Mouse (Mus musculus): ENCODE data around the gene Raver1.
"Not testable (repeated sequence)": the region's sequence is repeated elsewhere in the genome, so short reads cannot be mapped to it uniquely, and the experiment has no call there.

Gene Raver1

DNA sequence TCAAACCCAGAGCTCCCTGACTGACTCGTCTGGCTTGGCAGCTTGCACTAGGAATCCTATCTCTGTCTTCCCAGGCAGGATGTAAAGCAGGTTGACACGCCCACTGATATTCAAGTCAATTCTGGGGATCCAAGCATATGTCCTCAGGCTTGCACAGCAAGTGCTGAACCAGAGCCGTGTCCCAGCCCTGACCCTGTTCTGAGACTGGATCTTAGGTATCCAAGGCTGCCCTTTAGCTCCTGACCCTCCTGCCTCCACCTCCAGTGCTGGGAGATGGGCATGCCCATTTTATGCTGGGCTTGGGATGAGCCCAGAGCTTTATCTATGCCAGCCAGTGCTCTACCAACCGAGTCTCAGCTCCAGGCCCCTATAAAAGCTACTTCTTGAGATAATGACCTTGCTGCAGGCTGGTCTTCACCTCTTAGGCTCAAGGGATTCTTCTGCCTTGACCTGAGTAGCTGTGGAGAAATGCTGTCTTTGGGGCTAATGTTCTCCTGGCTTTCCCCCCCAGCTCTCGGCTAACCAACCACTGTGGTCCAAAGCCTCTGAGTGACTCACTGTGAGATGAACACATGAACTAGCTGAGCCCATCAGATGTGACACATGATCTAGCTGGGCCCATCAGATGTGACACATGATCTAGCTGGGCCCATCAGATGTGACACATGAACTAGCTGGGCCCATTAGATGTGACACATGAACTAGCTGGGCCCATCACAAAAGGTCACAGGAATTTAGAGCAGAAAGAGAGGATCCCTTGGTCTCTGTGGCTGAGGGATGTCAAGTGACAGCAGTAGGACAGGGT lies 14.2 kb upstream of the Raver1 start:
- no peak for DNase-seq (ENCODE audit: extremely low read depth, low read depth, low spot score)

DNA sequence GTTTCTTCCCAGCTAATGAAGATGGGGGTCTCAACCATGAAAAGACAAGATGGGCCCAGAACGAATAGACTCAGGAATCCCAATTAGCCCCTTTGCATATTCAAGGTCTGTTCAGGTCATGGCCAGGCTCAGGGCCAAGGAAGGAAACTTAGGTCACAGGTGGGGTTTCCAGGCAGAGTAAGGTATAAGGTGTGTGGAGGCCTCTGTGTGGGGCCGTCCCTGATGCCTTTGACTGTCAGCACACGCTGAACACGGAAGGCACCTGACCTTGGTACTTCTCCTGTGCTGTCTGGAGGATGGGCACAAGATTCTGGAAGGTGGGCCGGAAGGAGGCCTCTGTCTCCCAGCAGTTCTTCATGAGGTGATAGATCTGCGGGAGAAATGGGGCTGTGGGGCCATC lies 13.0 kb upstream of the Raver1 start:
- no peak for DNase-seq (ENCODE audit: extremely low read depth, low read depth, low spot score)

DNA sequence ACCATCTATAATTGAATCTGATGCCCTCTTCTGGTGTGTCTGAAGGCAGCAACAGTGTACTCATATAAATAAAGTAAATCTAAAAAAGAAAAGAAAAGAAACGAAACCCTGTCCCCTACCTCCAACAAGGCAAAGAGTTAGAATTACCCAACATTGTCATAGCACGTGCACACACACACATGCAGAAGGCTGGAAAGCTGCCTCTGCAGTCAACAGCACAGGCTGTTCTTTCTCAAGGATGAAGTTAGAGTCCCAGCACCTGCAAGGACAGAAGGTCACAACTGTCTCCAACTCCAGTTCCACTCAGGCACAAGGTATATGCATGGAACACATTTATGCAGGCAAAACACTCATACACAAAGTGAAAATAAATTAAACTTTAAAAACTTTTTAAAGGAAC lies 10.3 kb upstream of the Raver1 start:
- DNase-seq (ENCODE audit: extremely low read depth, low read depth, low spot score): no peak

DNA sequence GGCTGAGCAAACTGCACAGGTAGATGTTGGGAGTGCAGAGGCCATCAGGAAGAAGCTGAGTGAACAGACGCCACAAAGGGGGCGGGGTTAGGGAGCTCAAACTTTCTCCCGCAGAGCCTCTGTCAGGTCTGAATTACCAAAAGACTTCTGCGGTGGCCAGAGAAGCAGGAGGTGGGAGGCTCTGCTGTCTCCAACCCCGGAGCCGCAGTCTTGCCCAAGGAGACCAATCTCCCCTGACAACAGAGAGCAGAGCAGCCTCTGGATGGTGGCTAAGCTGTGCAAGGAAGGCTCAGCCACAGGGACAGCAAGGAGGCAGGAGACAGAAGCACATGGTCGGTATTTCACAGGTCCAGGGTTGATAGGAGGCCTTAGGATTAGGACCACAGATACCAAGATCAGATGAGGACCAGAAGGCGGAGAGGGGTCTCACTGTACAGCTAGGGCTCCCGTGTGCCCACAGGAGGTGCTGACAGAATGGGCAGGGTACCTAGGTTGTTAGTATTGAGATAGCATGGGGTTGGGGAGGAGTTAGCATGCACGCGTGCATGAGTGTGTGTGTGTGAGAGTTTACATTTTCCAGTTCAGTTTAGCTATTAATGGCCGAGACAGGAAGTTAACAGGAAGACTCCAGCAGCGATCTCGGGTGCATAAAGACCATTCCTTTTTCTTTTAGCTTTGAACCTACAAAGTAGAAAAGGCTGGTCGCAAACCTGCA lies 8.8 kb upstream of the Raver1 start:
- no peak for DNase-seq (ENCODE audit: extremely low read depth, low read depth, low spot score)

DNA sequence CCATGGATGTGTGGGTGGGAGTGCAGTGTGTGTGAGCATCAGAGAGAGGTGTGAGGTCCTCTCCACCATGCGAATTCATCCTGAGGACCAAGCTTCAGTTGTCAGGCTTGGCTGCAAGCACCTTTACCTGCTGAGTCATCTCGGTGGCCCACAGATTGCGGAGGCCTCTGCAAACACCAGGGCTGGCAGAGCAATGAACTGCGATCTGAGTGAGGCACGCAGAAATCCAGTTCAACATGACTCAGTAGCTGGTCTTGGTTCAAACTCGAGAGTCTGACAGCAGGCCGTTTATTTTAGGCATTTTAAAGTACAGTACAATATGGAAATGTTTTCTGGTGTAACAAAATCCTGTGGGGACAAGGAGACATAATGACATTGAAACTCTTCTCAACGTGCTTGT lies 6.0 kb upstream of the Raver1 start:
- DNase-seq (ENCODE audit: extremely low read depth, low read depth, low spot score): no peak

DNA sequence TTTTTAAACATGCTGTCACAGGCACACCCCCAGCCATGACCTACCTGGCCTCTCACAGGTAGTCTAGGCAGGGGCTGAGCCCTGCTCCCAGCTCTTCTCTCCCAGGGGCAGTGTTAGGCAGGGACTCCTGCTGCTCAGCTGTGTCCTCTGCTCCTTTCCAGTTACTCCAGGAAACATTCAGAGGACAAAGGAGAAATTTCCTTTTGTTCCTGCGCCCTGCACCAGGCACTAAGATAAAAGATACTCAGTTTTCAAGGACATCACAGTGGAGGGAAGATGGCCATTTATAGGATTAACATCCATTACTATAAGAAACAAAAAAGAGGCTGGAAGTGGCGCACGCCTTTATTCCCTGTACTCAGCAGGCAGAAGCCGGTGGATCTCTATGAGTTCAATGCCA lies 4.2 kb upstream of the Raver1 start:
- DNase-seq (ENCODE audit: extremely low read depth, low read depth, low spot score): no peak

DNA sequence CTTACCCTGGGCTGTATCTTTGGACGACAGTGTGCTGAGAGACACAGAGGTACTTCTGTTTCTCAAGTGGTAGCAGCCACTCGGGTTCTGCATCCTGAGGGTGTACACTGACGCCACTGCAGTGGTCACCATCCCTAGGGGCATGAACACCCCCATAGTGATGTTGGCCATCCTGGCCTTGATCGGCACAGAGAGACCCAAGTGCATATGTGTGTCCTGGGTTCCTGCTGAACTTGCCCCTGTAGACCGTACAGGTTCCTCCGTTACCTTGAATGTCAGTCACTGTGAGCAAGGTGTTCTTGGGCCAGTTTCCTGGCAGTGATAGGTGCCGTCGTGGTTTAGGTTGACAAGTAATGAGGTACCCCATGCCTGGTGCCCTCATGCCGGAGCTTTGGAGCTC lies 1.6 kb upstream of the Raver1 start:
- no peak for DNase-seq (ENCODE audit: extremely low read depth, low read depth, low spot score)

DNA sequence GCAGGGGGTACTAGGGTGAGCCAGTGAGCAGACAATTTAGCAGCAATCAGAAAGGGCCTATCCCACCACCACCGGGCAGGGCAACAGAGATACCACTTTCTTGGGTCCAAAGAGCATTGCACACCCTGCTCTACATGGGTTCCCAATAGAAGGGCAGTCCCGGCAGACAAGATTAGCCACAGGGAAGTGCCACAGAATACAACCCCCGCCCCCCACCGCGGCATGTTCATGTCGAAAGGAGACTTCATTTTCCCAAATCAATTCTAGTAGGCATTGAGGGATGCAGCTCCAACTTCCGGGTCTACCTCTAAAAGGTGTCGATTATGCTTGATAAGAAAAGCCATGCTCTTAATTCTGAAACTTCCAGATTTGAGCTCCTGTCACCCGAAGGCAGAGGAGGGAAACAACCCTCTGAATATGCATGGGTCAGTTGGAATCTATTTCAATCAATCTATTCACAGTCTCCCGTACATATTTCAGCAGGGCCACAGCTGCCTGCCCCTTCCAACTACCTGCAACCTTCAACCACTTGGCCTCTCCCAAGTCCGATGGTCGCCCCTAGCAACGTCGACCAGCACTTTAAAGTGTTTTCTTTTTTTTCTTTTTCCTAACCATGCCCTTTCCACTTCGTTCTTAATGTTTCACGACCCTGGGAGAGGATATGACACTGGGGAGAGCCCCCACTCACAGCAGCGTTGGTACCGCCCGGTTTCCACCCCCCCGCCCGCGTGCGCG lies 669 bp downstream of the Raver1 start:
- no peak for DNase-seq (ENCODE audit: extremely low read depth, low read depth, low spot score)

DNA sequence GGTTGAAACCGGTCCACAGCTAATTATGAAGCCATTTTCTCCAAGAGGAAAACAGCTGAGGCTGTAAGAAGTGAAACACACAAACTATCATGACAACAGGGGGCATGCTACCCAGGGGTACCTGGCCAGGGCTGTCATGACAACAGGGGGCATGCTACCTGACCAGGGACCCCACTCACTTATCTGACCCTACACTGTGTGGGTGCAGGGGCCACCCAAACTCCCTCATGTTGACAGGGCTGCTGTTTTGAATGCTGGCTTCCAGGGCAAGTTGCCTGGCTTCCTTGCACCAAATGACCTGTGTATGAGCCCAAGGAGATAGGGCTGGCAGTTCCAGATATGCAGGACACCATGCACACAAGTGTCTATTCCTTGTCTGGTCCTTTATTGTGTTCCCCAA lies 1.3 kb downstream of the Raver1 start:
- no peak for DNase-seq (ENCODE audit: extremely low read depth, low read depth, low spot score)

DNA sequence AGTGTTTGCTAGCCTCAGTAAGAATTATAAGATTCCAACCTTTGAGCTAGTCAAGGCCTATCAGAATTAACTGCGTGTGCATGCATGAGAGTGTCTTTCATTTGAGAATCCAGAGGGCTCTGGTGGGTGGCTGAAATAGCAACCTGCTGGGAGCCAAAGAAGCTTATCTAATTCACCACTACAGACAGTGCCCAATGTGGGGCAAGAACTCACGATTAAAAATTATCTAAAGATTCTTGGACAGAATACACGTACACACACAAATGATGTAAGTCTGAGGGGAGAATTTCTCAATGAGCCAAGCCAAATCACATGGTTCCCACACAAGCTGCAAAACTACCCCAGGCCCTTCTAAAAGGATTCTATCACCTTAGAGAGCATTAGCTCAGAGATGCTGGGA lies 8.5 kb downstream of the Raver1 start:
- no peak for DNase-seq (ENCODE audit: extremely low read depth, low read depth, low spot score)

DNA sequence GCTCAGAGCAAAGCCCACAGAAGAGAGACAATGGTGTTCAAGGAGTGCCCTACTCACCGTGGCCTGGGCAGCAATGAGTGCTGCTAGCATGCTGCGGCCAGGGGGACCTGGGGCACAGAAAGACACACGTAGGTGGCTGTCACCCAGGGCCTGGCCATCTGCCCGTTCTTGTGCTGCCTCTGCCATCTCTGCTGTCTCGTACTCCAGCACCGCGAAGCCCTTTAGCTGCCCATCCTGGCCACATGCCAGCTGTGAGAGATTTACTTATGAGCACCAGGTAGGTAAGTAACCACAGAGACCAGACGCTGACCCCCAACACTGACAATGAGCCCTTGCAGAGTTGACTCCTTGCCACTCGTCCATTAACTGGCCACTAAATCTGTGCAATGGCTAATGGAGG lies 10.7 kb downstream of the Raver1 start:
- DNase-seq (ENCODE audit: extremely low read depth, low read depth, low spot score): no peak

DNA sequence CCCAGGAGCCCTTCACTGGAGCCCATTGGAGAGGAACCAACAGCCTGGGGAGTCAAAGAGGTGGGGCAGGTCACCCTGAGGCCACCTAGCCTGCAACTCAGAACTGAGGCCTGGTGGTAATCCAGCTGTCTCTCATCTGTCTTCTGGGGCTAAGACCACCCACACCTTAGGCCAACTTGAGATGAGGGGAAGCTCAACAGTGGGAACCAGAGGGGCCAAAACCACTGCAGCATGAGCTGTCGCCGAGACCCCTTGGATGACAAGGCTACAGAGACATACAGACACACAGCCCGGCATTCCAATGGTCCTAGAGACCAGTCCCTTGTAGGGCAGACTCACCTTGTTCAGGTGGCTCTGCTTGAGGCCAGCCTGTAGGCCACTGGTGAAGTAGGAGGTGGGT lies 16.2 kb downstream of the Raver1 start:
- no peak for DNase-seq (ENCODE audit: extremely low read depth, low read depth, low spot score)

DNA sequence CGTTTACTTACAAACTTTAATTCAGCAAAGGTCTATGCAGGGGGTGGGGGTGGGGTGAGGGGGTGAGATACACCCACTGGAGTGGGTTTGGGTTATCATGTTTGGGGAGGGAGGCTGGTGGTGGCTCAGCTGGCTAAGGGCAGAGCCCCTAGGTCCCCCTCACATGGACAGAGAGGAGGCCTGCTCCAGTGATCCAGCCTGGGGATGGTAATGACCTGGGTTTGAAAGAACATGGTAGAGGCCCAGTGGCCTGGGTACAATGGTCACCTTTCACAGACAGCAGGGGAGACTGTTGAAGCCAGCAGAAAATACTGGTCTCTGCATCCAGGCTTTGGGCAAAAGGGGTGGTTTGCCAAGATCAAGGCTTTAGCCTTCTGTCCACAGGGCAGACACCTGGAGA lies 17.6 kb downstream of the Raver1 start:
- DNase-seq (ENCODE audit: extremely low read depth, low read depth, low spot score): no peak

DNA sequence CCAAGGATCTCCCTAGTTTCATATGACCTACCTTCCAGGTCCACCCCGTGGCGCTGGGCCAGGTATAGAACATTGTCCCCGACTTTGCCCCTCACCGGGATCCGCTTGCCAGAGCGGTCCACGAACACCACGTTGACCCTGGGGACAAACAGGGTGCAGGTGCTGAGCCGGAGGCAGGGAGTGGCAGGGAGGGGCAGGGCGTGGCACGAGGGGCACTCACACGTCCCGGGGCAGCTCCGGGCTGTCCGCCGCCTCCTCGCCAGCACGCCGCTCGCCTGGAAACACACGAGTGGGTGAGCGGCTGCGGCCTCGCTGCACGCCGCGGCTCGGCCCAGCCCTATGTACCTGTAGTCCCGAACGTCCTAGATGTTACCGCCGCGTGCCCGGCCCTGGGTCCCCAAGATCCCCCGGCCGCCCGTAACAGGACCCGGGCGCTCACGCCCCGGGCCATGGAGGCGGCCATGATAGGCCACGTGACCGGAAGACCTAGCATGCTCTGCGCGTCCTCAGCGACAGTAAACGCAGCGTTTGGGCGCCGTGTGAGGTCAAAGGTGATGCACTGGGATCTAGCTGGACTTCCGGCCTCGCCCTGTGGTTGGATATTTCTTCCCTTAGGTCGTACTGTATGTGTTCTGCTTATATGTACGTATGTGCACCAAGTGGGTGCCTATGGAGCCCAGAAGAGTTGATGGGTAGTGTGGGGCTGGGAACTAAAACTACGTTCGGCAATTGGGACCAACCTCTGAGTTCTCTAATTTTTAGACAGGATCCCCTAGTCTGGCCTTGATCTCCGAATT lies 18.6 kb downstream of the Raver1 start, which contains the start of the genes Gm49373 and Fdx1l:
TSS of gene Gm49373 (minus strand) at position 53 of the 797 bp plus-strand sequence.
TSS of gene Fdx1l (minus strand) at position 571 of the 797 bp plus-strand sequence.
- no peak for DNase-seq (ENCODE audit: extremely low read depth, low read depth, low spot score)

DNA sequence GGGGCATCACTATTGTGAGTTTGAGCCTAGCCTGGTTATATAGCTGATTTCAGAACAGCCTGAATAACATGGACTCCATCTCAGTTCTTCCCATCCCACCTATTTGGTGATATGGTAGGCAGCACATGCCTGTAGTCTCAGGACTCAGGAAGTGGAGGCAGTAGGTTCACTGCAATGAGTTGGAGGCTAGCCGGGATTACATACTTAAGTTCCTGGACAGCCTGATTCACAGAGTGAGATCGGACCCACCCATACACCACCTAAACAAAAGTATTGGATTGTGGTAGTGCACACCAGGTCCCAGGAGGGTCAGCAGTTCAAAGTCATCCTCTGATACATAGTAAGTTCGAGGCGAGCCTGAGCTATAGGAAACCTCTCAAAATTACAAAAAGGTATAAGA lies 19.2 kb downstream of the Raver1 start:
- no peak for DNase-seq (ENCODE audit: extremely low read depth, low read depth, low spot score)

DNA sequence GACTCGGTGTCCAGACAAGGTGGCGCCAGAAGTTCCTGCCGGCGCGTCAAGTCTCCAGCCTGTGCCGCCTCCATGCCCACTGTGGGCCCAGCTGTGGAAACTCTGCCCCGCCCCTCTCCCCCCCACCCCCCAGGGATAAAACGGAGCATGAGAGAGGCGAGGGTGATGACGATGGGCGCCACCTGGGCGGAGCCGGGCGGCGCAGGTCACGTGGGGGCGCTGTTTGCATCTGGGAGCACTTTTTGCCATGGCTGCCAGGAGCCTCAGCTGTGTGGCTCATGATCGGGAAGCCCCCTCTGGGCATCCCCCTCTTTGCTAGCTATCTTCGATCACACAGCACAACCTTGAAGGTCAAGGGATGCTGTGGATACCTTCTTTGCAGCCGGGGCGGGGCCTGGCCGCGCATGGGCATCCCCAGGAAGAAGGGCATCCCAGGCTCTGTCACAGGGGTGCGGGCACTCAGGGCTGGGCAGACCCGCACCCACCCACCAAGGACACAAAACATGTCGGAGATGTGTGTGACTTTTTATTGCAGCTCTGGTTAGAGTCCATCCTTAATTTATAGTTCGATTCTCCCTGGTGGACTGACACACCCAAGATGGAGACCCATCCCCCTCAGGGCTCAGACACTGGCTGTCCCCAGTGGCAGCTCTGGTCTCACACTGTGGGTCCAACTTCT lies 24.7 kb downstream of the Raver1 start, which contains the start of gene Zglp1:
TSS of gene Zglp1 (minus strand) at position 88 of the 679 bp plus-strand sequence.
- DNase-seq (ENCODE audit: extremely low read depth, low read depth, low spot score): no peak

DNA sequence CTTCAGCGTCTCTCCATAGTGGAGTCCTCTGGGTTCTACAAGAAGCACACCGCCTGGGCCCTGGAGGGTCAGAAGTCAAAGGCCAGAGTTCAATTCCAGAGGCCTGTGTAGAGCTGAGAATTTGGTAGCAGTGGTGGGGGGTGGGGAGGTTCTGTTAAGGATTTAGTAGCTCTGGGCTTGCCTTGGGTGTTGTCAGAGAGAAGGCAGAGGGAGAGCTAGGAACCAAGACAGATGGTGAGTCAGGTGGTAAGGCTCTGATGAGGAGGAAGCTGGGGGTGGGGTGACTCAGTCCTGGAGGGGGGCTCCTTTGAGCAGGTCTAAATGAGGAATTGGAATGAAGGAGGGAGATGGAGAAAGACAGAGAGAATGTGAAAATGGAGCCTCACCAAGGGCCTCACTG lies 28.9 kb downstream of the Raver1 start:
- DNase-seq (ENCODE audit: extremely low read depth, low read depth, low spot score): no peak

DNA sequence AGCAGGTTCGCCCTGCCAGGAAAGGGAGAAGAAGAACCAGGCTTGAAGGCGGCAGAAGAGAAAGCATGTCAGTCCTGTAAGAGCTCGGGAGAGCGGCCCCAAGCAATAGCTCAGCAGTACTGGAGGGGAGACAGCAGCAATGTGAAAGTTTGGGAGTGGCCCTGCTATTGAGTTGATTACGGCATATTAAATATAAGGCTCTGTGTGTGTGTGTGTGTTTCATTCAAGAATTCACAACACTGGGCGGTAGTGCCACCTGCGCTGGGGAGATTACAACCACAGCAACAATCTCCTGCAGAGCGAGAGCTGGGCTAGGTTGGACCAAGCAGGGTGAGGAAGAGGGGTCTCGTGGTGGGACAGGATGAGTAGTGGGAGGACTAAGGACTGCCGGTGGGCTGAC lies 40.2 kb downstream of the Raver1 start:
- no peak for DNase-seq (ENCODE audit: extremely low read depth, low read depth, low spot score)

DNA sequence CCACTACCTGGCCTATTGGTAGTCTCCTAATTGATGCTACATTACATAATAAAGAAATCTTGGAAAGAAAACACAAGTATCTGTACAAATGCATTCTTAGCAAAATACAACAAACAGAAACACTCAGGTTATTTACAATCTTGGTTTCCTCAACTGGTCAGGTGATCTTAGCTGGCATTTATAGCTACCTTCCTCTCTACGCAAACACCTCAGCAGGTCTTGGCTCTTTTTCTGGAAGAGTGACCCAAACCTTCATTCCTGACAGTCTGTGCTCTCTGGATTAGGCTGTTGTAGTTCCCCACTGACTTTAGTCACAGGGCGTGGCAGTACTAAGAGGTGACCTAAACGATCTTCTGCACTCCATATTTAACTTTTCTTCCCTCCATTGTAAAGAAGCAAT lies 46.6 kb downstream of the Raver1 start:
- no peak for DNase-seq (ENCODE audit: extremely low read depth, low read depth, low spot score)

DNA sequence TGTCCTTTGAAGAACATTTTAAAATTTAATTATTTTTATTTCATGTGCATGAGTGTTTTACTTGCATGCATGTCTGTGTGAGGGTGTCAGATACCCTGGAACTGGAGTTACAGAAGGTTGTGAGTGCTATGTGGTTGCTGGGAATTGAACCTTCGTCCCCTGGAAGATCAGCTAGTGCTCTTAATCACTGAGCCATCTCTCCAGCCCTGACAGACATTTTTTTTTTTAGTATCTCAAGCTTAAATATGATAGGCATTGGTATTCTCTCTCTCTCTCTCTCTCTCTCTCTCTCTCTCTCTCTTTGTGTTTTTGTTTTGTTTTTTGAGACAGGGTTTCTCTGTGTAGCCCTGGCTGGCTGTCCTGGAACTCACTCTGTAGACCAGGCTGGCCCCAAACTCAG lies 47.0 kb downstream of the Raver1 start:
- not testable (repeated sequence) for DNase-seq (ENCODE audit: extremely low read depth, low read depth, low spot score)

Data from fat pad, adult 2 months (tissue).